Mouse (Mus musculus): ENCODE data around the gene Pip4k2b. TPM values are rescaled to one million over a fixed set of nuclear protein-coding genes. Genes with fewer than 3 reads are reported as not detected.
A peak's percentile ranks its signal among the peaks of the same experiment; 100 is the strongest.
"Not testable (repeated sequence)": the region's sequence is repeated elsewhere in the genome, so short reads cannot be mapped to it uniquely, and the experiment has no call there.

Pip4k2b gene
- total RNA-seq, 2 experiments from 2014 or later, result 64.7 TPM

- DNase-seq (ENCODE audit: low spot score), result no peak
Observed at GRCm38 (mm10) chr11:97758125-97758524, 13.6 kb upstream of the Pip4k2b start.

DNA sequence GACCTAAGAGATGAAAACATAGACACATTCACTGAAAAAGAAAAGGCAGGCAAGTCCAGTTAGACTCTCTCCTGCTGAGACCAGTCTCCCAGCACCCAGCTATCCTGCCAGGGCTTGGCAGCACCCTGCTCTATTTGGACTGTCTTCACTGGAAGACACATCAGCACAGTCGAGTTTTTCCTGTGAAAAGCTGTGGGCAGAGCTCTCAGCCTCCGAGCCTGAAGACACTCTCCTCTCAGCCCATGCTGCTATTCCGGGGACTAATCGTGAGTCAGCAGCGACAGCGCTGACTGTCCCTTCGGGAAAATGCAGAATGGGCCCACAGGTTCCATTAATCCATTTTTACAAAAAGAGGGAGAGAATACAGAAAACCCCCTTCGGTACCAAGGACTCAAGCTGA is 8.8 kb upstream of the Pip4k2b start:
- no peak for DNase-seq (ENCODE audit: low spot score)

GRCm38 (mm10) chr11:97748496-97748895 is 4.0 kb upstream of the Pip4k2b start:
- no peak for DNase-seq (ENCODE audit: low spot score)

- DNase-seq (ENCODE audit: low spot score), result no peak
Observed at GRCm38 (mm10) chr11:97747773-97748172, 3.3 kb upstream of the Pip4k2b start.

GRCm38 (mm10) chr11:97745331-97745721 is 822 bp upstream of the Pip4k2b start:
- no peak for DNase-seq (ENCODE audit: low spot score)

DNA sequence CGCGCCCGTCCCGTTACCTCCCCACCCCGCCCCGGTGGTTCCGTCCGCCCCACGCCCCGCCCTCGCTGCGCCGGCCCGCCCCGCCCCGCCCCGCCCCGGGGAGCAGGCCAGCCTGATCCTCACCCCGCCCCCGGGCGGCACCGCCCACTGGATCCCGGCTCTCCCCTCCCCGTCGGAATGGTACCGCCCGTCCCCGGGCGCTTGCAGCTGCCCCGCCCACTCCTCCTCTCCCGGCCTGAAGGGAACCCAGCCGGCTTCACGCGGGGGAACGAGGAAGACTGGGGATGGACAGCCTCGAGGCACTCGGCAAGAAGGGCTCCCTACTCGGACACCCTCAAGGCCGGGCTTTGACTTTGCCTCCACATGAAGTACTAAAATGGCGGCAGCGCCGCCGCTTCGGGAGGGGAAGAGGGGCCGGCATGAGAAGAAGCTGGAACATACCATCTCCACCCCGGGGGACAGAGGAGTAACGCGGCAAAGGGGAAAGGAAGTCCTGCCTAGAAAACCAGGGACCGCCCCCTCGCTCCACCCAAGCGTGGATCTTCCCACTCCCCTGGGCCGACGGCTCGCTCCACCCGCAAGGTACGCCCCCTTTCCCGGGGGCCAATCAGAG is 320 bp upstream of the Pip4k2b start:
- peak; percentile 99 for DNase-seq (ENCODE audit: low spot score)

- no peak for DNase-seq (ENCODE audit: low spot score)
Observed at GRCm38 (mm10) chr11:97743423-97743822, 1.1 kb downstream of the Pip4k2b start.

DNA sequence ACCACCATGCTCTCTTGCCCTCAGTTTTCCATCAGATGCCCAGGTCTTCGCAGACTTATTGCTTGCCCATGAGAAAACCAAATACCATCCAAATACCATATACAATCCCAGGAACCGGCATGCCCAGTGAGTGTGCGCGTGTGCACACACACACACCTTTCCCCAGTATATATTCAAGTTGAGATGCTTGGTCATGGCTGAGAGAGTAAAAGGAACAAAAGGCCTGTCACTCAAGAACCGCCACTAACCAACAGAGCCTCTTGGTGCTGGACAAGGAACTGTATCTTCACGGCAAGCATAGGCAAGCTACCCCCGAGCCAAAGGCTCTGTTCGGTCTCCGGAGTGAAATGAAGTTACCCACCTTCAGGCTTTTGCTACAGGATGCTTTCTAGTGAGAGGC is 1.9 kb downstream of the Pip4k2b start:
- DNase-seq (ENCODE audit: low spot score), result no peak

DNA sequence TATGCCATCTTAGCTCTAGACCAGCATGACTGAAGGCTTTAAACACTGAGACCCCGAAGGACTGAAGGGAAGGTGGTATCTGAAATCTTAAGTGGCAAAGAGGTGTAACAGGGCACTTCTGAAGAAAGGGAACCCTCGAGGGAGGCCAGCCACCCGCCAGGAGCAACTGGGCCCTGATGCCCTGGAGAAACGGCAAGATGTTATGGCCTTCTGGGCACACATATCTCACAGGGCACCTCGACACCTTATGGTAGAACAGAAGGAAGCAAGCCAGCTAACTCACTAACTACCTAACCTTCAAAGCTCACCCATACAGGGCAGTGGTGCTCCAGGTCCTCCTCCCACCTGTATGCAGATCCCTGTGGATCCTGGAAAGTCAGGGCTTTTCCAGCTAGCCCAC is 2.3 kb downstream of the Pip4k2b start:
- DNase-seq (ENCODE audit: low spot score), result no peak

DNA sequence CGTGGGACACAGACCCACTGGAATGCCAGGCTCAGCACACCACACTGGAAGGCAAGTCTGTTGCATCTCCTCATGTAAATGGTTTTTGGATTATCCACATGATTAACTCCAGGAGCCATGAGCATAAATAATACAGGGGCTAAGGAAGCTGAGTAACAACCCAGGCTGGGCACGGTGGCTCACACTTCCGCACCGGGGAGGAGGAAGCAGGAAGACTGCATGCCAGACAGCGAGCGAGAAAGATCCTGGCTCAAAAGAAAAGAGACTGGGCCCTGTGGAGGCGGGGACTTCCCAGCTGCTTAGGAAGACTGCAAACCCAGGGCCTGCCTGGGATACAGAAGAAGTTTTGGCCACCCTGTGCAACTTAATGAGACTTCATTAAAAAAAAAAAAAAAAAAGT is 4.3 kb downstream of the Pip4k2b start:
- DNase-seq (ENCODE audit: low spot score), result no peak

GRCm38 (mm10) chr11:97739155-97739554 is 5.3 kb downstream of the Pip4k2b start:
- DNase-seq (ENCODE audit: low spot score), result no peak

GRCm38 (mm10) chr11:97738703-97739102 is 5.8 kb downstream of the Pip4k2b start:
- DNase-seq (ENCODE audit: low spot score), result no peak

GRCm38 (mm10) chr11:97737600-97737999 is 6.9 kb downstream of the Pip4k2b start:
- DNase-seq (ENCODE audit: low spot score), result peak; percentile 52

GRCm38 (mm10) chr11:97736645-97737044 is 7.9 kb downstream of the Pip4k2b start:
- no peak for DNase-seq (ENCODE audit: low spot score)

DNA sequence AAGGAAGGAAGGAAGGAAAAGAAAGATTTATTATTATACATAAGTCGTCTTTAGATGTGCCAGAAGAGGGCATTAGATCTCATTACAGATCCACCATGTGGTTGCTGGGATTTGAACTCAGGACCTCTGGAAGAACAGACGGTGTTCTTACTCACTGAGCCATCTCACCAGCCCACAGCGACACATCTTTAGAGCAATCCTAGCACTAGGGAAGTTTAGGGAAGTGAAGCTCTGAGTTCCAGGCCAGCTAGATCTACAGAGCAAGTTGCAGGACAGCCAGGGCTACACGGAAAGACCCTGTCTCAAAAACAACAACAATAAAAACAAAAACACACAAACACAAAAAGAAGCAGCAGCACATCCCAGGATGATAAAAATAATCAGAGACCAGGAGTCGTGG is 9.7 kb downstream of the Pip4k2b start:
- DNase-seq (ENCODE audit: low spot score), result not testable (repeated sequence)

- DNase-seq (ENCODE audit: low spot score), result no peak
Observed at GRCm38 (mm10) chr11:97733689-97734088, 10.8 kb downstream of the Pip4k2b start.

- DNase-seq (ENCODE audit: low spot score), result no peak
Observed at GRCm38 (mm10) chr11:97728730-97729129, 15.8 kb downstream of the Pip4k2b start.

- DNase-seq (ENCODE audit: low spot score), result no peak
Observed at GRCm38 (mm10) chr11:97728311-97728710, 16.2 kb downstream of the Pip4k2b start.

DNA sequence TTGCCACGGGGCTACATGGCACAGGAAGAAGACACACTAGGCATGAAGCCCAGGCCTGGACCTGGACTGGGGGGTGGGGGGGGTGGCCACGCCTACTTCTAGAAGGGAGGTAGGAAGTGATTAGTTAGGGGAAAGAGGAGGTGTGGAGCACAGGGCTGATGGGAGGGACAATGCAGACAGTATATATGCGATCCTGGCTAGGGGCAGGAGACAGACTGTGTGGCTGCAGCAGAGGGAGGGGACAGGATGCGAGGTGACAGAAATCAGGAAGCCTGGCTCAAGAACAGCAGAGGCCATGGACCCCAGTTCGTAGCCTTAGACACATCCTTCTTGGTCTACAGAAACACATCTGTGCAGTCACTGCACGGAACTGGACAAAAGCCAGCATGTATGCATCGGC is 20.8 kb downstream of the Pip4k2b start:
- no peak for DNase-seq (ENCODE audit: low spot score)

- DNase-seq (ENCODE audit: low spot score), result no peak
Observed at GRCm38 (mm10) chr11:97721338-97721737, 23.2 kb downstream of the Pip4k2b start.

DNA sequence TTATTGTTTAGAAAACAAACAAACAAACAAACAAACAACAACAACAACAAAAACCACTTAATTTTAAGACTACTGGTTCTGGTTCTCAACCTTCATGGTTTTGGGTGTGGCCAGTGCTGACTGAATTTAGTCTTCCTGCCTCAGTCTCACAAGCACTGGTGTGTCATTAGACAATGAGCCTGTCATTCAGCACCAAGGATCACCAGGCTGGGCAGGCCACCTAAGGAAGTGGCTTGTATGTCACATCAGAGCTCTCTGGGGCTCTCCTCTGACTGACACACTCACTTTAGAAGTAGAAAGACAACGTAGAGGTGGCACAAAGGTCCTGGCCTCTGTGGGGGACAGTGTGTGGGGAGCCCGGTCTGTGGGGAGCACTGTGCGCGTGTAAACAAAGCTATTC is 25.5 kb downstream of the Pip4k2b start:
- DNase-seq (ENCODE audit: low spot score), result no peak

DNA sequence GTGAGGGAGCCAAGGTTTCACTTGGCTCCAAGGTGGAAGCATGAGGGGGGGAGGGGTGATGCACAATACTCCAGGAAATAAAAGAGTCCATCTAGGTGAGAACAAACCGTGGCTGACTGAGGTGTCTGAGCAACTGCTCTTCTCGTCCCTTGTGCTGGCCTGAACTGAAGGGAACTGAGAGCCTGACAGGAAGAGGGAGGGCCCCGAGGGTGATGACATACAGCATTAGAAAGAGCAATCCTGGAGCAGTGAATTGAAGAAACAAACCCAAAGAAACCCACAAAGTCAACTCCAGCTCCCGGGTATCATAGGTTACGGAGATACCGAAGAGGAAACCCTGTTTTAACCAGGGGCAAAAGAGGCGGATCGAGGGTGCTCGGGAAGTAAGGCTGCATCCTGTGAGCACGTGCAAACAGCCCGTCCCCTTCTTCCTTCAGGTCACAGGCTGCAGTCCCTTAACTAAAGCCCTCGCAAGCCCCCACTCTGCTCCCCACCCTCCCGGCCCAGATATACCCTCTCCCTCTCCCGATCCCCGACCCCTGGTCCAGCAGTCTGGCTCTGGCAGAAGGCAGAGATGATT is 26.1 kb downstream of the Pip4k2b start:
- DNase-seq (ENCODE audit: low spot score), result no peak

DNA sequence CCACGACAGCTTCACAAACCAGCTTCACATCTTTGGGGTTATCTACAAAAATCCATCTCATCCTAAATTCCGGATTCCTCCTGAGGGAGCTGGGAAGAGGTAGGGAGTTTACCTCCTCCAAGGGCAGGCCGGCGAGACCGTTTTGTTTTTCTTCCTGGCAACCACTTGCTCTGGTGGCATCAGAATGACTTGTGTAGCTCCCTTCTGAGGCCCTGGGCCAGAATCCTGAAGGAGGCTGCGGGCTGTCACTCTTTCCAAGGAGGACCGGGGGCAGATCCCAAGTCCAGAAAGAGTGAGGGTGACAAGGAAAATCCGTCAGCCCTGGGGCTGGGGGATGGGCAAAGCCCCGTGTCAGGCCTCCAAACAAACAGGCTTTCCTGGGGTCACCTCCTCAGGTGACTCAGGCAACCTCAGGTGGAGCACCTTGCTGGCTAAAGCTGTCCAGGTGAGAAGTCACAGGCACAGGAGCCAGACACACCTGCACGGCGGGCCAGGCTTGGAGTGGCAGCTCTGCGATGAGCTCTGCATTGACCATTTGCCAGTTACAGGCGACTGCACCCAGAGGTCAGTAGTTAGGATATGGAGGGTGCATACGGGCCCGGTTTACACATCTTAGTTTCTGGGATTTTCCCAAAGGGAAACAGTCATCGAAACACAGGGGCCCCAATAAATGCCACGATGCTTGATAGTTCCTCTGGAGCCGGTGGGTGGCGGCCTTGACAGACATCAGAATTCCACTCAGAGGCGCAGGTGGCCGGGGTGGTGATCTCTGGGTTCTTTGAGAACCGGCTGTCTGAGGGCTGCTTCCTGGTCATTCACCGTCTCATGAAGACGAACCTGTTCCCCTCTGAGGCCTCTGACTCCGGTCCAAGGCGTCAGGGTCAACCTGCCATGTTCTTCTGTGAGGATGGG is 26.9 kb downstream of the Pip4k2b start:
- DNase-seq (ENCODE audit: low spot score), result no peak

Data from gastrocnemius, adult 18-20 months (tissue).